Mouse (Mus musculus) spleen, postnatal 4 days (tissue): ENCODE measurements around the gene 1700042G07Rik.

Experiments used
- DNase-seq, 2 experiments: peaks; one replicate each; pipeline ENCODE4 v3.0.0; 2022; ENCODE audit warnings: low spot score in 2 of 2

1700042G07Rik gene

GRCm38 (mm10) chr4:116162142-116162541, 11.0 kb upstream of the 1700042G07Rik start:
- no peak for DNase-seq

- DNase-seq, result no peak
These were observed 8.2 kb upstream of the 1700042G07Rik start for GRCm38 (mm10) chr4:116164759-116165554.

GRCm38 (mm10) chr4:116165708-116166407, 7.3 kb upstream of the 1700042G07Rik start:
- no peak for DNase-seq

- no peak for DNase-seq
These were observed 5.8 kb upstream of the 1700042G07Rik start, which contains the start of gene Tspan1 for GRCm38 (mm10) chr4:116167404-116167803. Gene Tspan1 (minus strand): TSS chr4:116167601.

GRCm38 (mm10) chr4:116168617-116169352, 4.4 kb upstream of the 1700042G07Rik start:
- DNase-seq, result peak; percentile 56 to 83

- DNase-seq, result no peak
These were observed 3.9 kb upstream of the 1700042G07Rik start for GRCm38 (mm10) chr4:116169353-116169672.

- no peak for DNase-seq
These were observed 580 bp downstream of the 1700042G07Rik start for GRCm38 (mm10) chr4:116173752-116174151.

GRCm38 (mm10) chr4:116174466-116175116, 1.4 kb downstream of the 1700042G07Rik start:
- DNase-seq, result no peak

GRCm38 (mm10) chr4:116175136-116175535, 2.0 kb downstream of the 1700042G07Rik start:
- DNase-seq, result no peak

- no peak for DNase-seq
These were observed 2.8 kb downstream of the 1700042G07Rik start for GRCm38 (mm10) chr4:116175711-116176542.

- DNase-seq, result no peak
These were observed 3.4 kb downstream of the 1700042G07Rik start for GRCm38 (mm10) chr4:116176543-116176988.

GRCm38 (mm10) chr4:116177140-116177539, 4.0 kb downstream of the 1700042G07Rik start:
- DNase-seq, result peak in 1 of 2 experiments; percentile 42

GRCm38 (mm10) chr4:116182079-116182478, 8.9 kb downstream of the 1700042G07Rik start:
- DNase-seq, result no peak

GRCm38 (mm10) chr4:116182745-116183144, 9.6 kb downstream of the 1700042G07Rik start:
- DNase-seq, result no peak

- no peak for DNase-seq
These were observed 11.9 kb downstream of the 1700042G07Rik start for GRCm38 (mm10) chr4:116185083-116185482.

GRCm38 (mm10) chr4:116192286-116192835, 19.2 kb downstream of the 1700042G07Rik start:
- no peak for DNase-seq

GRCm38 (mm10) chr4:116193583-116194383, 20.6 kb downstream of the 1700042G07Rik start:
- peak in 1 of 2 experiments; percentile 35 for DNase-seq

- DNase-seq, result no peak
These were observed 25.2 kb downstream of the 1700042G07Rik start for GRCm38 (mm10) chr4:116198422-116198821.

GRCm38 (mm10) chr4:116204422-116204821, 31.2 kb downstream of the 1700042G07Rik start:
- DNase-seq, result no peak

- DNase-seq, result no peak
These were observed 33.4 kb downstream of the 1700042G07Rik start for GRCm38 (mm10) chr4:116206531-116206930.
